Mouse (Mus musculus): ENCODE measurements around the gene Lcp2.

- peak; percentile 55 for TF ChIP-seq CTCF (IDR thresholded peaks at IDR 0.05; ENCODE audit: low read depth, low read length)
- TF ChIP-seq GATA1 (IDR thresholded peaks at IDR 0.05; ENCODE audit: borderline replicate concordance, low read length): no peak
- no peak for TF ChIP-seq POLR2AphosphoS5 (IDR thresholded peaks at IDR 0.05; ENCODE audit: insufficient replicate concordance, low read depth, low read length)
Observed at GRCm38 (mm10) chr11:34001938-34002592, 44.7 kb upstream of the Lcp2 start.

All from G1E (cell line).